Mouse (Mus musculus) layer of hippocampus, adult 9-10 months (tissue): ENCODE measurements at regions not wholly inside any gene's neighbourhood (a gene's known extent, or its start where the extent isn't known, plus 50 kb on each side); places are given as distances from the start of the nearest gene placed in this dataset.

Experiments used
- DNase-seq: peaks from one replicate; pipeline ENCODE4 v3.0.0; 2022; ENCODE audit warnings: low spot score

DNA sequence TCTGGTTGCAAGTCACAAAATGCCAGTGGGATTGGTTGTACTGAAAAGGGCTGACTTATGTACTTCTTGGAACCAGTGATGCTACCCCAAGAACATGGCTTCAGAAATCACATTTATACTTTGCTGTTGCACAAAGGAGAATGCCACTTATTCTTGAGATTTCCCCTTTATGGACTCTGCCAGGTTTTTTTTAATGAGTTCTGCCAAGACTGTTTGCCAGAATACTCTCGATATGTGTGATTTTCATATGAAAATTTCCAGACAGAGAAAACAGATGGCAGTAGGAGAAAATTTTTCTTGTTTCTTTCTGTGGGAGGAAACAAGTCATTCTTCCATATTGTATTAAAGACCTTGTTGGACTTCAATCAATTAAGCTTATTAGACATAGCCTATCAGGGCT lies 281.0 kb upstream of the Tle1 start:
- DNase-seq = no peak

- DNase-seq = no peak
Observed at GRCm38 (mm10) chr4:72480535-72480934, 279.8 kb upstream of the Tle1 start.

- peak; percentile 7 for DNase-seq
Observed at GRCm38 (mm10) chr4:72469236-72469875, 268.6 kb upstream of the Tle1 start.

DNA sequence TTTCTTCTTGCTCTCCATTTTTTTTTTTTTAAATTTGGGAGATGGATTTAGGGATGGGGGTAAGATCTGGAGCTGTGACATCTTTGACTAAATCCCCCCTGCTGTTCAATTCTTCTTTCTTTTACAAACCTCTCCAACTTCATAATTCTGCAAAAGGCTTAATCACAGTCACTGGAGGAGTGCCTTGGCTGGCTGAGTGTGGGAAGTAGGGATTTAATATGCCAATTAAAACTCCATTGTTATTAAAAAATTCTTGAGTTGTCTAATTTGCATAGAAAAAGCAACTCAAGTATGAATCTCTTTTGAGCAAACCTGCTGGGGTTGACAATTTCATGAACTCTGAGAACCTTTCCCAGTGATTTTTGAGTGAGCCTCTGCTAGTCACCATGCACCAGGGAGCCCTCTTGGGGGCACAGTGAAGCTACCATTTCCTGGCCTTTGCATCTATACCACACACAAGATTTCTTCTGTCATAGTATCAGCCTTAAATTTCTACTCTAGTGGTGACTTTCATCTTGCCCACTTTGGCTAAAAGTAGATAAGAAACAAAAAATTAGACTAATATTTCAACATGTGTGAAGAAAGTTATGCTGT lies 243.6 kb upstream of the Tle1 start:
- no peak for DNase-seq

GRCm38 (mm10) chr4:72437367-72437766 lies 236.6 kb upstream of the Tle1 start:
- no peak for DNase-seq

GRCm38 (mm10) chr4:72425316-72425715 lies 224.6 kb upstream of the Tle1 start:
- no peak for DNase-seq

DNA sequence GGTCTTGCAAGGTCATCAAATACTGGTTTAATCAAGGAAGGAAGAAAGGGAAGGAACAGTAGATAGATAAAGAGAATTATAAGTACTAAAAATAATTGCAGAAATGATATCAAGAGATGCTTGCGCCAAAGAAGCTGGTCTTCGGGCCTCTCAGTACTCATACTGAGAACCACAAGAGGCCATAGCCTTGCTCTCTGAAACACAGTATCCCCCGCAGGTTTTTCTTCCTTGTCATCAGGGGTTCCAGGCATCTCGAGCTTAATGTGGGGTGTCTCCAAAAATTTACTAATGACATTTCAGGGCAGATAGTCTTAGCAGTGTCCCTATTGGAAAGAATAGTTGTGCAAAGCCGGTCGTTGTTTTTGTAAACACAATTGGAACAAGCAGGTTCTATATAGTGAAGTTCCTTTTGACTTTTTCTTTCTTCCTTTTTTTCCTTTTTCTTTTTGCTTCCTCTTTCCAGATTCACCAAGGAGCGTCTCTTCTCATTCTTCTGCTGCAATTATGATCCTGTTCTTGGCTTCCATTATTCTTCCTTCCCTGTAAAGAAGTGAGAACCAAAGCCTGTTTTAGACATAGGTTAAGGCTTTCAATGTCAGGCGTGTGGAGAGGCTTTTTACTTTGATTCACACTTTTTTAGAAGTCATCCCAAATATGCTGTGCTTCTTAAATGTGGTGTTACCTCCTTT lies 211.5 kb upstream of the Tle1 start:
- DNase-seq = no peak

- DNase-seq = no peak
Observed at GRCm38 (mm10) chr4:72411343-72411742, 210.6 kb upstream of the Tle1 start.

DNA sequence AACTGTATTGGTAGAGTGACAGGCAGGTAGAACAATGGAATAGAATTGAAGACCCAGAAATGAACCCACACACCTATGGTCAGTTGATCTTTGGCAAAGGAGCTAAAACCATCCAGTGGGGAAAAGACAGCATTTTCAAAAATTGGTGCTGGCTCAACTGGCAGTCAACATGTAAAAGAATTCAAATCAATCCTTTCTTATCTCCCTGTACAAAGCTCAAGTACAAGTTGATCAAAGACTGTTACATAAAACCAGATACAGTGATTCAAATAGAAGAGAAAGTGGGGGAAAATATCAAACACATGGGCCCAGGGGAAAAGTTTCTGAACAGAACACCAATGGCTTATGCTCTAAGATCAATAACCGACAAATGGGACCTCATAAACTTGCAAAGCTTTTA lies 200.0 kb upstream of the Tle1 start:
- DNase-seq = no peak

DNA sequence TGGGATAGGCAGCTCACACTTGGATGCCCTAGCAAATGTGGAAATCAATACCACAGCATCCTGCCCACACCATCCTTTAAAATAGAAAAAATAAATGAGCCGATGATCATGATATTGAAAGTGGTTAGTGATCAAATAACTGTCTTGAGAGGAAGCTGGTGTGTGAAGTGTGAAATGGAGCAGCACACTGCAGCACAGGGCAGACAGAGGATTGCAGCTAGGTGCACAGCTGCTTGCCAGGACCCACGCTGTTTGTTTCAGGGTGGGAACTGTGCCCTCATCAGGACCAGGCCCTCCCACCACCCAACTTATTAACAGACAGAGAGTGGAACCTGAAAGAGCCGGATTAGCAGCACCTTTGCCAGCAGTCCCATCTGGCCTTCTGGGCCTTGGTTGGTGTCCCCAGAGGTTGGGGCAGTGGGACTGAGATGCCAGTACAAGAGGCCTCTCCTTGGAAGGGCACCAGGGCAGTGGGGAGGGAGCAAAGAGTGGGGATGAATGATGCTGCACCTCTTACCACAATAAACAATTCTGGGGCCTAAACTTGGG lies 191.2 kb upstream of the Tle1 start:
- DNase-seq = no peak

DNA sequence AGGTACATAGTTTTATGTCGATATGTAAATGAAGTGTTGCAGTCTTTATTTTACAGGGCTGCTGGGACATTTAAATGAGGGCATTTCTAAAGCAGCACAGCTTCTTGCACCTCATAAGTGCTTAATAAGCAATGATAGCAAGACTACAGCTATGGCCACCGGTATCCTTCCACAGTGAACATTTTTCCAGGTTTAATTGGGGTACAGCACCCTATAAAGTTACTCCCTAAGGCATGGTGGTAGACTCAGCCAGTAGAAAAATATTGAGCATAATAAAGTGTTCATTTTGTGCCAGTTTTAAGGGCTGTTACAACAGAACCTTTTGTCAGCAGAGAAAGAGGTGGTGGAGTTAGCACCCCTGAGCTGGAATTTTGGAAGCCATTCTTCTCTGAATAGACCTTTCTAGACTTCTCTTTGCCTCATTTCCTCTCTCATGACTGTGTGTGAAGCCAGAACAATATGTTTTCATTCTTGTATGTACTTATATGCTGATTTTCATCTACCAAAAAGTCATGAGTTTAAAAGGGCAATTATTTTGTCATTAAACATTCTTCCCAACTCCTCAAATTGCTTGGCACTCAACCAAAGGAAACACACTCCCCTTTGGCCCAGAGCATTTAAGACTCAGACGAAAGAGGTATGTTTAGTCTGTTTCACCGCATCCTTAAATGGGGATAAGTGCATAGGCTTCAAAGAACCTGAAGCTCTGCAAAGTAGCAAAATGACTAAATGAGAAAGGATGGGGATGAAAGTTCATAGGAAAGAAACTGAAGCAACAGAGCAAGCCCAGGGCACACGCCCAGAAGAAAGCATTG lies 189.3 kb upstream of the Tle1 start:
- DNase-seq = no peak

GRCm38 (mm10) chr4:72384901-72385264 lies 184.2 kb upstream of the Tle1 start:
- DNase-seq = peak; percentile 36

GRCm38 (mm10) chr4:72384259-72384900 lies 183.7 kb upstream of the Tle1 start:
- DNase-seq = no peak

- no peak for DNase-seq
Observed at GRCm38 (mm10) chr4:72383729-72384128, 183.0 kb upstream of the Tle1 start.

DNA sequence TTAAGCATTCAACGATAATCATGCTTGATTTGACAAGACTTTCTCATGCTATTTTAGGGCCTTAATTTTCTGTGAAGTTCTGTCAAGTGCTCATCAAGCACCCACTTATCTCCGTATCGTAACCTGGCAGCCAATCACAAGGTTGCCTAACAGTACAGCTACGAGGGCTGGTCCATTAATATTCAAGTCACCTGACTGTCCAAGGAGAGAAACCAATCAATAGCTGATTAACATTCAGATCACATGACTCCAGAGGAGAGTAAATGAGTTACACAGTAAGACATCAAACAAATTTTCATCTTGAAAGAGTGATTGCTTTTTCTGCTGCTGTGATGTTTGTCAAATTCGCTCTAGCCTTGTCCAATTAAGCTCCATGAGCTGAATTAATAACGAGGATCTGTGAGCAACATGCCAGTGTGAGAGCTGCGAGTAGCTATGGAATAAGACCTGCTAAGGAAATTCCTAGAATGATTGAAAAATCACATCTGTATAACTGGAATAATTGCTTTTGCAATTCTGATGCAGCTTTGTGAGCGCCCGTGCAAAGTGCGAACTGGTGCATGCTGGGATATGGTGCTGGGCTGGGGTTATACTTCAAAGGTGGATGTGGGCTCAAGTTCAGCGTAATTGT lies 181.9 kb upstream of the Tle1 start:
- DNase-seq = no peak

DNA sequence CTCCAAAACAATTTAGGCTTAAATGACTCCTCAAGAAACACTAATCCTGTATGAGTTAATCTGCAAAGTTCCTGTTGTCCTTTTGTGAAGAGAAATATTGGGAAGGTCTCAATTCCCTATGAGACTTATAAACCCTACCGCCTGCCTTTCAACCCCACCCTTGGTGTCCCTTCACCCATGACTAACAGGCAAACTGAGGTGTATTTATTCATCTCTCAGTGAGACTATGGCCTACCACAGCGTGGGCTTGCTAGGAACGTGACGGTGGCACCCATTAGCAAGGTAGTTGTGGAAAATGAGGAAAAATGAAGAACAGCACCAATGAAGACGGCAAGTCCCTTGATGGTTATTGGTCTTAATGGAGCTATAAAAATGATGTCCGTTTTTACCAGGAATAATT lies 181.0 kb upstream of the Tle1 start:
- DNase-seq = no peak

DNA sequence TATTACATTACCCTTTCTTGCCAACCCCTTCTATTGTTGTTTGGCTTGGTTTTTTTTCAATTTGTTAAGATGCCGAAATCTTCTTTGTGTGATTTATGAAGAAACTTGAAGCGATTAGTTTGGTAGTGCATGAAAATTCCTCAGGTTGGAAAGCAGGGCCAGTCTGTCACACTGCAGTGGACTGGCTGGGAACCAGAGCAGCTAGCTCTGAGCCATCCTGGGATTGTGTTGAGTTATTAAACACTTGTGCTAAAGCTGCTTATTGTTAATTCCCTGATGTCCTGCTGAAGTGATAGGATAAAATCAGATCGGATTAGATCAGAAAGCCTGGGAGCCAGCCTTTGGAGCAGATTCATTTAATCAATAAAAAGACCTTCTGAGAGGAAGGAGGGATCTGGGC lies 180.4 kb upstream of the Tle1 start:
- DNase-seq = no peak

- DNase-seq = no peak
Observed at GRCm38 (mm10) chr4:72379515-72379914, 178.8 kb upstream of the Tle1 start.

- DNase-seq = no peak
Observed at GRCm38 (mm10) chr4:72379011-72379410, 178.3 kb upstream of the Tle1 start.

- DNase-seq = no peak
Observed at GRCm38 (mm10) chr4:72377520-72377919, 176.8 kb upstream of the Tle1 start.

- no peak for DNase-seq
Observed at GRCm38 (mm10) chr4:72351985-72352384, 151.3 kb upstream of the Tle1 start.

DNA sequence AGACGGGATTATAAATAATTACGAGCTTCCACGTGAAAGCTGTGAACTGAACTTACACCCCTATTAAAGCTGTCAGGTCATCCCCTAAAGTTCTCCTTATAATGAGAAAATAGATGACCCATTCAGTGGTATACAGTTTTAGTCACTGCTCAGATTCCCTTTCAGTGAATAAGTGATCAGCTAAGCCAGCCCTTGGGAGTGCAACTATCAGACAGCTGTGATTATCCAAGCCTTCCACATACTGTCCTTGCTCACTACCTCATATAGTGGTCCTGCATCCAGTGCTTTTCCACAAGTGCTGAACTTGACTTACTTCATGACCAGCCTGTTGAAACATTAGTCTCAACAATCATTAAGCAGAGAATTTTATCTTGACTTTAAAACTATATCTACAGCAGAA lies 131.2 kb upstream of the Tle1 start:
- no peak for DNase-seq
